ENCODE assay signal across 10 mouse cellular contexts in genomic region chr6:107556996-107557395, GRCm38 (mm10). TPM values are rescaled to one million over a fixed set of nuclear protein-coding genes. Genes with fewer than 3 reads are reported as not detected.
DNase-seq lines count a peak whose midpoint lies in the region; ATAC-seq lines count a peak whose summit lies in the region.
"Had no signal": no experiment of that assay in that cellular context is flagged by ENCODE, and none has a peak within 500 bp of the region (broad histone marks: within the 10 kb centered on the region; RNA-seq: fewer than 3 reads in every experiment).

No protein-coding gene starts in this region.

- no peak overlapping the region for H3K9ac ChIP-seq in kidney, embryonic 16.5 days (replicated peaks; ENCODE audit: low read length)
- no peak overlapping the region for H3K9ac ChIP-seq in intestine, embryonic 16.5 days (ENCODE audit: low read depth, low read length)

- H3K4me3 ChIP-seq in kidney, embryonic 16.5 days (ENCODE audit: low read length) = no peak overlapping the region
- no peak overlapping the region for H3K4me3 ChIP-seq in intestine, embryonic 16.5 days (ENCODE audit: low read length)

- 78% methylated on average over 3 of the region's 3 CpGs for WGBS in kidney, embryonic 16.5 days
- WGBS in intestine, embryonic 16.5 days = 78% methylated on average over 3 of the region's 3 CpGs

- no peak overlapping the region for H3K27ac ChIP-seq in kidney, embryonic 16.5 days (ENCODE audit: low read length)
- no peak overlapping the region for H3K27ac ChIP-seq in intestine, embryonic 16.5 days (ENCODE audit: low read length)

- H3K27me3 ChIP-seq in kidney, embryonic 16.5 days (ENCODE audit: insufficient read depth, low read length) = no peaks in the 10 kb centered on the region
- H3K27me3 ChIP-seq in intestine, embryonic 16.5 days (replicated peaks; ENCODE audit: control insufficient read depth, insufficient read depth, low read length) = no peaks in the 10 kb centered on the region

- H3K9me3 ChIP-seq in kidney, embryonic 16.5 days (ENCODE audit: low read length) = no peaks in the 10 kb centered on the region
- H3K9me3 ChIP-seq in intestine, embryonic 16.5 days (ENCODE audit: control insufficient read depth, low read length) = no peaks in the 10 kb centered on the region

- no peaks in the 10 kb centered on the region for H3K4me1 ChIP-seq in kidney, embryonic 16.5 days (ENCODE audit: insufficient read depth, low read length)
- no peaks in the 10 kb centered on the region for H3K4me1 ChIP-seq in intestine, embryonic 16.5 days (ENCODE audit: control insufficient read depth, insufficient read depth, low read length)

- H3K36me3 ChIP-seq in kidney, embryonic 16.5 days (ENCODE audit: insufficient read depth, low read length) = no peaks in the 10 kb centered on the region
- H3K36me3 ChIP-seq in intestine, embryonic 16.5 days (ENCODE audit: control insufficient read depth, insufficient read depth, low read length) = no peaks in the 10 kb centered on the region

- no peak overlapping the region for H3K4me2 ChIP-seq in kidney, embryonic 16.5 days (replicated peaks; ENCODE audit: low read depth, low read length)
- no peak overlapping the region for H3K4me2 ChIP-seq in intestine, embryonic 16.5 days (ENCODE audit: low read depth, low read length)

- DNase-seq in ovary, adult 18-20 months (ENCODE audit: low spot score) = peak; percentile 5
- no peak for DNase-seq in ovary, postnatal 10 days (ENCODE audit: low spot score)
- DNase-seq in cerebellum, postnatal 14 days = peak; percentile 89 to 91
- DNase-seq in layer of hippocampus, adult 8-10 months (ENCODE audit: low spot score in 2 of 2) = peak; percentile 58
- peak; percentile 22 for DNase-seq in telencephalon, adult 2 months (ENCODE audit: low read depth, low spot score)
- DNase-seq: lung, postnatal 36 days had no signal

- ATAC-seq in kidney, embryonic 16.5 days (ENCODE audit: low FRiP score, low TSS enrichment) = no peak
- ATAC-seq in intestine, embryonic 16.5 days = no peak

RNA-seq across cellular contexts. Expression of gene Lrrn1, which starts 27.4 kb away (rescaled TPM):
- 10 to 100 TPM; 86.0 to 95.0 (median 87.0) TPM for total RNA-seq in layer of hippocampus, adult 8-10 months (2022)
- polyA plus RNA-seq in kidney, embryonic 16.5 days (2015; fragmentation: Nextera tagmentation; extraction: Ambion mirVana) = 9.7 and 11.8 TPM in 2 replicates
- 3.9 and 4.6 TPM in 2 replicates for polyA plus RNA-seq in intestine, embryonic 16.5 days (2015; fragmentation: Nextera tagmentation; extraction: Ambion mirVana)
- total RNA-seq: common myeloid progenitor, adult 5-6 weeks; MEL had no signal
